Mouse (Mus musculus): Measurements from ENCODE around the gene Gys2. TPM values are rescaled to one million over a fixed set of nuclear protein-coding genes. Genes with fewer than 3 reads are reported as not detected.

The Gys2 gene
- polyA plus RNA-seq, 1 experiment from 2014 or later = 0.11 TPM

Other genes with a start within 250 kb of the Gys2 start
- gene Iapp, start 174.7 kb downstream of the Gys2 start, polyA plus RNA-seq (2015; fragmentation: Nextera tagmentation; extraction: Ambion mirVana) = 0.19 and 0.58 TPM in 2 replicates
- gene Slco1a5, start 150.1 kb downstream of the Gys2 start, polyA plus RNA-seq (2015; fragmentation: Nextera tagmentation; extraction: Ambion mirVana) = 0.08 TPM in 1 of 2 replicates, not detected in the other
- 12.6 and 14.2 TPM in 2 replicates for gene Pyroxd1, start 127.5 kb downstream of the Gys2 start, polyA plus RNA-seq (2015; fragmentation: Nextera tagmentation; extraction: Ambion mirVana)
- gene Recql, start 86.0 kb downstream of the Gys2 start, polyA plus RNA-seq (2015; fragmentation: Nextera tagmentation; extraction: Ambion mirVana) = 19.8 and 20.5 TPM in 2 replicates
- gene Golt1b, start 85.9 kb downstream of the Gys2 start, polyA plus RNA-seq (2015; fragmentation: Nextera tagmentation; extraction: Ambion mirVana) = 55.5 and 63.5 TPM in 2 replicates
- 0.31 TPM in 1 of 2 replicates, not detected in the other for gene Spx, start 59.7 kb downstream of the Gys2 start, polyA plus RNA-seq (2015; fragmentation: Nextera tagmentation; extraction: Ambion mirVana)
- 1,732 and 1,779 TPM in 2 replicates for gene Ldhb, start 34.8 kb upstream of the Gys2 start, polyA plus RNA-seq (2015; fragmentation: Nextera tagmentation; extraction: Ambion mirVana)
- gene Kcnj8, start 98.5 kb upstream of the Gys2 start, polyA plus RNA-seq (2015; fragmentation: Nextera tagmentation; extraction: Ambion mirVana) = 18.7 and 20.9 TPM in 2 replicates
- 16.3 and 16.7 TPM in 2 replicates for gene Abcc9, start 229.2 kb upstream of the Gys2 start, polyA plus RNA-seq (2015; fragmentation: Nextera tagmentation; extraction: Ambion mirVana)

Data from heart, embryonic 16.5 days (tissue).